Mouse (Mus musculus): ENCODE measurements around the gene Scaf1.
A peak's percentile ranks its signal among the peaks of the same experiment; 100 is the strongest.

Gene Scaf1

GRCm38 (mm10) chr7:45015344-45015956, 713 bp downstream of the Scaf1 start:
- no peak for DNase-seq (ENCODE audit: low read depth, low spot score)

GRCm38 (mm10) chr7:45014096-45014451, 2.1 kb downstream of the Scaf1 start:
- no peak for DNase-seq (ENCODE audit: low read depth, low spot score)

- DNase-seq (ENCODE audit: low read depth, low spot score) = no peak
Observed at GRCm38 (mm10) chr7:45013366-45014095, 2.6 kb downstream of the Scaf1 start.

GRCm38 (mm10) chr7:45012824-45013223, 3.3 kb downstream of the Scaf1 start:
- no peak for DNase-seq (ENCODE audit: low read depth, low spot score)

- no peak for DNase-seq (ENCODE audit: low read depth, low spot score)
Observed at GRCm38 (mm10) chr7:45012011-45012410, 4.2 kb downstream of the Scaf1 start.

GRCm38 (mm10) chr7:45008411-45008810, 7.8 kb downstream of the Scaf1 start:
- no peak for DNase-seq (ENCODE audit: low read depth, low spot score)

- no peak for DNase-seq (ENCODE audit: low read depth, low spot score)
Observed at GRCm38 (mm10) chr7:45007846-45008245, 8.3 kb downstream of the Scaf1 start.

GRCm38 (mm10) chr7:45007141-45007540, 9.0 kb downstream of the Scaf1 start:
- DNase-seq (ENCODE audit: low read depth, low spot score) = no peak

GRCm38 (mm10) chr7:45006503-45006902, 9.7 kb downstream of the Scaf1 start:
- no peak for DNase-seq (ENCODE audit: low read depth, low spot score)

GRCm38 (mm10) chr7:45005321-45005992, 10.7 kb downstream of the Scaf1 start:
- no peak for DNase-seq (ENCODE audit: low read depth, low spot score)

GRCm38 (mm10) chr7:45004546-45004945, 11.6 kb downstream of the Scaf1 start:
- DNase-seq (ENCODE audit: low read depth, low spot score) = no peak

- no peak for DNase-seq (ENCODE audit: low read depth, low spot score)
Observed at GRCm38 (mm10) chr7:45002440-45002839, 13.7 kb downstream of the Scaf1 start.

GRCm38 (mm10) chr7:45000539-45001114, 15.5 kb downstream of the Scaf1 start:
- DNase-seq (ENCODE audit: low read depth, low spot score) = no peak

- DNase-seq (ENCODE audit: low read depth, low spot score) = no peak
Observed at GRCm38 (mm10) chr7:44999753-45000152, 16.4 kb downstream of the Scaf1 start.

GRCm38 (mm10) chr7:44998501-44998955, 17.6 kb downstream of the Scaf1 start, which contains the start of gene Bcl2l12:
Gene Bcl2l12 (minus strand): TSS chr7:44998712.
- no peak for DNase-seq (ENCODE audit: low read depth, low spot score)

GRCm38 (mm10) chr7:44997940-44998428, 18.2 kb downstream of the Scaf1 start:
- DNase-seq (ENCODE audit: low read depth, low spot score) = no peak

GRCm38 (mm10) chr7:44997231-44997939, 18.8 kb downstream of the Scaf1 start, which contains the start of gene Irf3:
Gene Irf3 (plus strand): TSS chr7:44997648.
- peak; percentile 96 for DNase-seq (ENCODE audit: low read depth, low spot score)

GRCm38 (mm10) chr7:44996672-44997071, 19.5 kb downstream of the Scaf1 start:
- DNase-seq (ENCODE audit: low read depth, low spot score) = no peak

GRCm38 (mm10) chr7:44986879-44987718, 29.1 kb downstream of the Scaf1 start:
- DNase-seq (ENCODE audit: low read depth, low spot score) = no peak

- peak; percentile 97 for DNase-seq (ENCODE audit: low read depth, low spot score)
Observed at GRCm38 (mm10) chr7:44986192-44986878, 29.8 kb downstream of the Scaf1 start, which contains the start of gene Prmt1. Gene Prmt1 (minus strand): TSS chr7:44986568.

Measured in c-Kit-negative CD71-positive TER-119-positive erythroid progenitor cells, embryonic 14.5 days (primary cell).